Mouse (Mus musculus): ENCODE measurements around the gene Sla2.
"Not testable (repeated sequence)": the region's sequence is repeated elsewhere in the genome, so short reads cannot be mapped to it uniquely, and the experiment has no call there.

Sla2 gene

GRCm38 (mm10) chr2:156864481-156864880 is 22.5 kb downstream of the Sla2 start:
- no peak for DNase-seq (ENCODE audit: low read depth)

- peak; percentile 98 for DNase-seq (ENCODE audit: low read depth)
Observed at GRCm38 (mm10) chr2:156863487-156864160, 23.4 kb downstream of the Sla2 start.

- DNase-seq (ENCODE audit: low read depth): peak; percentile 97
Observed at GRCm38 (mm10) chr2:156862772-156863486, 24.1 kb downstream of the Sla2 start, which contains the start of gene Rab5if. Gene Rab5if, plus strand, starts transcription at chr2:156863128.

- DNase-seq (ENCODE audit: low read depth): peak; percentile 48
Observed at GRCm38 (mm10) chr2:156862041-156862717, 24.8 kb downstream of the Sla2 start.

- no peak for DNase-seq (ENCODE audit: low read depth)
Observed at GRCm38 (mm10) chr2:156858671-156859070, 28.3 kb downstream of the Sla2 start.

- no peak for DNase-seq (ENCODE audit: low read depth)
Observed at GRCm38 (mm10) chr2:156857835-156858234, 29.2 kb downstream of the Sla2 start, which contains the start of gene 4930518I15Rik. Gene 4930518I15Rik, minus strand, starts transcription at chr2:156857946.

- DNase-seq (ENCODE audit: low read depth): no peak
Observed at GRCm38 (mm10) chr2:156857385-156857791, 29.6 kb downstream of the Sla2 start.

DNA sequence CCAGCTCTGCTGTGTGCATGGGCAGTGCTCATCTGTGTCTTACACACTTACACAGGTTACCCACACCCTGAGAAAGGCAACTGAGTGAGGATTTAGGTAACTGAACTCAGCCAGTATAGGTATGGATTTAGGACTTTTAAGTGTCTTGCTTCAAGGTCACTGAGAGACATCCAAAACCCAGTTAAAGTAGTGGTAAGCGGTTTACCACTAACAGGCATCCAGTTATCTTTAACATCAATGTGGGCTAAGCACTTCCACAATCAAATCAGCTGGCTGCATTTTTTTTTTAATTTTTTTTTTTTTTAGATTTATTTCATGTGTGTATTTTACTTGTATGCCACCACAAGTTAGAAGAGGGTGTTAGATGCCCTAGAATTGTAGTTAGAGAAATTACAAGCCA is 30.7 kb downstream of the Sla2 start:
- DNase-seq (ENCODE audit: low read depth): peak; percentile 55

DNA sequence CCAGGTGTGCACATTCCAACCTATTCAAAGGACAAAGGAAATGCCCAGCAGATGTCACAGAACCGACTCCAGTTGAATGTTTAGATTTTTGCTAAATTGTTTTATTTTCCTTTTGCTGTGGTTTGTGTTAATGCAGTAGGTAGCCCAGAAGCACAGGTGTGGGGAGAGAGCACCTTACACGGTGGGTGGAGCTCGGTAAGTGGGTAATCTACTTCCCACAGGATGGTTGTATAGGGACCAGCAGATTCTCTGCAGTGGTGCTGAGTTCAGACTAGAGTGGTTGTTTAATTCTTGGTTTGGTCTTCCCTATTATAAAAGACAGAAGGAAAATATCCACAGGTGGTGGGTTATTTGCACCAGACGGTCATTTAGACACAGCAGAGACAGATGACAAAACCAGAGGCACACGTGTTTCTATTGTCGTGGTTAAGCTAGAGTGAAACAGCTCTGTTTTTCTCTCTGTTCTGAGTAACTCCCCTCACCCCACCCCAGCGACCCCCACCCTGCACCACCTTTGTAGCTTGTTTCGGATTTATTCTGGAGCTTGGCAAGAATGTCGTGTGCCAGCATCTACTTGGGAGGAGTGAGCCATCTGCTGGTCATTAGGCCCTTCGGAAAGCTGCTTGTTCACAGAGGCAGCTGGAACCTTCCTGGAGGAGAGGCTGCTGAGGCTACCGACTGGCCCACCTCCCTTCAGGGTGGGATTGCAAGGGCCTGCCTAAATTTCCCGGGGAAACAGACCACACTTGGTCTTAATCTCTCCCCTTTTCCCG is 32.8 kb downstream of the Sla2 start:
- not testable (repeated sequence) for DNase-seq (ENCODE audit: low read depth)

- DNase-seq (ENCODE audit: low read depth): not testable (repeated sequence)
Observed at GRCm38 (mm10) chr2:156853584-156853983, 33.4 kb downstream of the Sla2 start.

DNA sequence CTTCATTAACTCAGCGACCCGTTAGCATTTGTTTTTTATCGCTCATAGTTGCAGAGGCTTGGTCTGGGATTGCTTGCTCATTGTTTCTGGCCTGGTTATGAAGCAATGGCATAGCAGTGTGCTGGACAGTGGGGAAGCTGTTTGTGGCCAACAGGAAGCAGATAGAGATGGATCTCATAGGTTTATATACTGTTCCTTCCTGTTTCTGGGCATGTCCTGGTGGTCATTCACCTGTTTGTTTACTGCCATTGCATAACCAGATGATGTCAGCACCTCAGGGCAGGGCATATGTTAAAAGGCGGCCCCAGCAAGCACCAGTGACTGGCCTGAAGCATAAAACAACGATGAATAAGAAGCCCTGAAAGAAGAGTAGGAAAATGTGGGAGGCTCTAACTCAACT is 36.5 kb downstream of the Sla2 start:
- DNase-seq (ENCODE audit: low read depth): peak; percentile 74

DNA sequence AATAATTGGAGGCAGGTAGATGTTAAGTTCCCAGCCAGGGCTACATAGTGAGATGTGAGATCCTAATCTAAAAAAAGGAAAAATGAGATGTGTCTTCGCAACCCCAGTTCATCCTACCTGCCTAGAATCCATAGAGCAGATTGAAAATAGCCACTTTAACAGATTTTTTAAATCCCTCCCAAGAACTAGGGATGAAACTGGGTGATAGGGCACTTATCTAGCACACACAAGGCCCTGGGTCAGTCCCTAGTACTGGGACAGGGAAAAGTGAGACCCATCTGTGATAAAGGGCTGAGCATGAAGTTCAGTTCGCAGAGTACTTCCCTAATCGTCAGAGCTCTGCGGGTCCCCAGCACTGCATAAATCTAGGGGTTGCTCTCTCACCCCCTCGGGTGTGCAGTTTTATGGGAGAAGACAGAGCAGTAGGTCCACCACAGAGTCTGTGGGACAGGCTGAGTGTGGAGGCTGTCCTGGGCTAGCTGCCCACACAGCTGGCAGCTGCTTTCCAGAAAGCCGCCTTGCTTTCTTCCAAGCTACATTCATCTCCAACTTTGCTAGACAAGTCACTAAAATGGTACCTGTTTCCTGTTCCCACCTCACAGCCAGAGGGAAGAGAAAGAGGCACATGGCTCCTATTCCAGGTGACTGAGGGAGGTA is 38.3 kb downstream of the Sla2 start:
- DNase-seq (ENCODE audit: low read depth): no peak

DNA sequence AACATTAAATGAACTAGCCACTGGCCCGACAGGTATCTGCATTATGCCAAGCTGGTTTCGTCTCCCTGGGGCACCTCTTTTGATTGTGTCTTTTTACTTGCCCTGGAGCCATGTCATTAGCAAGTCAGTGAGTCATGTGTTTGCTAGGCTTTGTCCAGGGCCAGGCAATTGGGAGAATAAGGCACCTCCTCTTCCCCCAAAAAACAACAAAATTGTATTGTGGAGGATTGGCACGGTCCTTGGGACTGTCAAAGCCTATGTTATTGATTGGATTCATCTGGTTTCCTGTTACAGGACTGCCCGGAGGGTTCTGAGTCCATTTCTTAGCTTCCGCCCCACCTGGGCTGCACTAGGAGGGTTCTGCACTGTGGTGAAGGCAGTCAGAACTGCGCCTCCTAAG is 39.3 kb downstream of the Sla2 start:
- no peak for DNase-seq (ENCODE audit: low read depth)

DNA sequence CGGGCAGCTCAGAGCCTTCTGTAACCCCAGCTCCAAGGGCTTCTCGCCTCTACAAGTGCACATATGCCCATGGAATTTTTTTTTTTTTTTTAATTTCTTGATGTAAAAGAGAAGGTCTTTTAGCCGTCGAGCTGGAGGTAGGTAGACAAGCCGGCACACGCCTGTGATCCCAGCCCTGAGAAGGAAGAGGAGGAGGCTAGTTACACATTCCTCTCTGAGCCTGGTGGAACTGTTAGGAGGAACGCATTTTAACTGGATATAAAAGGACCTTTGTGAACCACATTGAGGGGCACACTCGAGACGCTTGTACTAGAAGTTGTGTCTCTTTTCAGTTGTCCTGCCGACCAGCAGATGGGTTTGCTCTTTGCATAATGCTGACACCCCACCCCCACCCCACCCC is 42.3 kb downstream of the Sla2 start:
- no peak for DNase-seq (ENCODE audit: low read depth)

DNA sequence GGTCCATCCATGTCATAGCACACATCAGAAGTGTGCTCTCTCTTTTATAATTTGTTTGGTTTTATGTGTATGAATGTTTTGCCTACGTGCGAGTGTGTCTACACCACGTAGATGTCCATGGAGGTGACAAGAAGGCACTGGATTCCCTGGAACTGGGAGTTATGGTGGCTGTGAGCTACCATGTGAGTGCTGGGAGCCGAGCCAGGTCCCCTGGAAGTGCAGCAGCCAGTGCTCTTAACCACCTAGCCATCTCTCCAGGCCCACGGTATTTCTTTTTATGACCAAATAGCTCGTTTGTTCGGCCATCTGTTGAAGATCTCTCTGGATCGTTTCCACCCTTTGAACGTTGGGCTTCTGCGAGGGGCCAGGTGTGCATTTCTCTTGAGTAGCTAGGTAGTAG is 43.7 kb downstream of the Sla2 start:
- DNase-seq (ENCODE audit: low read depth): no peak

DNA sequence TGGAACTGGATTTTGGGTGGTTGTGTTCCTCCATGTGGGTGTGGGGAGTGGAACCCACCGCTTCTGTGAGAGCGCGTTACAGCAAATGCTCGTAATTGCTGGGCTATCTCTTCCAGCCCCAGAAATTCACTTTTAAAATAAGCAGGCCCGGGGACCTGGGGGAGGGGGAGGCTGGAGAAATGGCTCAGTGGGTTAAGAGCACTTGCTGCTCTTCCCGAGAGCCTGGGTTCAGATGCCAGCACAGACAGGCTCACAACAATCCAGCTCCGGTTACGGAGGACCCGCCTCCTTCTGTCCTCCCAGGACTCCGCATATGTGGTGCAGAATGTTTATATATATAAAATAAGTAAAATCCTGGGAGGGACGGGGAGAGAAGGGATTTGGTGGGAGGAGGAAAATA is 44.3 kb downstream of the Sla2 start:
- no peak for DNase-seq (ENCODE audit: low read depth)

- peak; percentile 84 for DNase-seq (ENCODE audit: low read depth)
Observed at GRCm38 (mm10) chr2:156841841-156842706, 44.9 kb downstream of the Sla2 start.

DNA sequence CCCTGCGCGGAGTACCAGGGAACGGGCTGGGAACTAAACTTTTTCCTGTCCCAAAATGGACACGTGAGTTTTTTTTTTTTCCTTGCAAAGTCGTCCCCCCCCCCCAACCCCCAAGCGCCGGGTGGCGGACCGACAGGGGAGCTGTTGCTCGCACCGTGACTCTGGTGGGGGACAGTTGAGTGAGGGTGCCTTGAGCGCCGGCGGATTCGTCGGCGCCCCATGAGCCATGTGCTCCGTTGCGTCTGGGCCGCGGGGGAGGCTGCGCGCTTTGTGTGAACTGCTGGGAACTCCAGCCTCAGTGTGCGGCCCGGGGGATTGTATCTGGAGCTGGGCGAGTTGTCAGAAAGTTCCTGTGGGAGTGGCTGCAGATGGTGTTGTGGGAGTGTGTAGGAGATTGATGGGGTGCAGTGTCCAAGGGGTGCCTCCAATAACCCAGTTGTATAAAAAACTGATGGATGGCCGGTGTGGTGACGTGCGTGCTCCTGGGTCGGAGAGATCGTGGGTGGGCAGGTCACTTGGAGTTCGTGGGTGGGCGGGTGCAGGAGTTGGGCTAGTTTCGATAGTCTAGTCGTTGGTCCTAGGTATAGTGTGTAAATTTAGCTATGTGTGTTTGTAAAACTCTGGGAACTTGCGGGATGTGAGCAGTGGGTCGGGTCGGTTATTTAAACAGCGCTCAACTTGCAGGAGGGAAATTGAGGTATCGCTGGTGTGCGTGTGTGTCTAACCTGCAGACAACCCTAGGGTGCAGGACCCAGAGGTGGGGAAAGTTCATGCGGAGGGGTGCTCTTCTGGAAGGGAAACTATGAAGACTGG is 45.8 kb downstream of the Sla2 start:
- DNase-seq (ENCODE audit: low read depth): peak; percentile 49

- peak; percentile 46 for DNase-seq (ENCODE audit: low read depth)
Observed at GRCm38 (mm10) chr2:156840301-156841027, 46.5 kb downstream of the Sla2 start.

Measured in 416B (cell line).